Mouse (Mus musculus): ENCODE measurements at regions not wholly inside any gene's neighbourhood (a gene's known extent, or its start where the extent isn't known, plus 50 kb on each side); places are given as distances from the start of the nearest gene placed in this dataset.

DNA sequence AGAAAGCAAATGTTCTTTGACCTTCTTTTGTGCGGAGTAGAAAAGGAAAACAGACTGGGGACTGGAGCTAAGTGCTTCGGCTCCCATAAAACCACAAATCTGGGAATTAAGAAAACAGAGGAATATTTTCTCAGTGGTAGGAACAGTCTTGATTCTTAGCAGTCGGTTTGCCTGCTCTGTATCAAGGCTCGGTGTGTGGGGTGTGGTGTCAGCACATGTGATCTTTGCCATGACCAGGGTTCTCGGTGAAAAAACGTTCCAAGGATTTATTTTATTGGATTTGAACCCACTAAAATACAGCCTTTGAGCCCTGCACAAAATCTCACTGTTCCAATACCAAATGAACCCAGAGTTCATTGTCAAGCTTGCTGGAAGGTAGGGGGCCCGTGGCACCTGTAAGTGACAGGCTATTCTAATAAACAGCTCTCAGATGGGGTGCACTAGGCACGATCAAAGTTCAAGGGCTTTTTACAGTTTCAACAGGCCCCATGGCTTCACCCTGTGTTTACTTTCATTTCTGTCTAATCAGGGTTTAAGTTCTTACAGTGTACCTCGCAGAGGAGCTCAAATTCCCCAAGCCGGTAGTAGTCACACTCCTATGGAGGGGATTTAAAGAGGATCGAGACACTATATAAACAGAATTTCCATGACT, 122.1 kb upstream of the Zfp217 start:
- TF ChIP-seq GATA1 (IDR thresholded peaks at IDR 0.05; ENCODE audit: borderline replicate concordance, low read length) (no peak), FLI1 (IDR thresholded peaks at IDR 0.05; ENCODE audit: low read length) (no peak)
